Mouse (Mus musculus): Measurements from ENCODE around the gene 5730522E02Rik. TPM values are rescaled to one million over a fixed set of nuclear protein-coding genes. Genes with fewer than 3 reads are reported as not detected.

5730522E02Rik gene
- total RNA-seq, 2 experiments from 2014 or later: 13.9 to 14.0 TPM

DNA sequence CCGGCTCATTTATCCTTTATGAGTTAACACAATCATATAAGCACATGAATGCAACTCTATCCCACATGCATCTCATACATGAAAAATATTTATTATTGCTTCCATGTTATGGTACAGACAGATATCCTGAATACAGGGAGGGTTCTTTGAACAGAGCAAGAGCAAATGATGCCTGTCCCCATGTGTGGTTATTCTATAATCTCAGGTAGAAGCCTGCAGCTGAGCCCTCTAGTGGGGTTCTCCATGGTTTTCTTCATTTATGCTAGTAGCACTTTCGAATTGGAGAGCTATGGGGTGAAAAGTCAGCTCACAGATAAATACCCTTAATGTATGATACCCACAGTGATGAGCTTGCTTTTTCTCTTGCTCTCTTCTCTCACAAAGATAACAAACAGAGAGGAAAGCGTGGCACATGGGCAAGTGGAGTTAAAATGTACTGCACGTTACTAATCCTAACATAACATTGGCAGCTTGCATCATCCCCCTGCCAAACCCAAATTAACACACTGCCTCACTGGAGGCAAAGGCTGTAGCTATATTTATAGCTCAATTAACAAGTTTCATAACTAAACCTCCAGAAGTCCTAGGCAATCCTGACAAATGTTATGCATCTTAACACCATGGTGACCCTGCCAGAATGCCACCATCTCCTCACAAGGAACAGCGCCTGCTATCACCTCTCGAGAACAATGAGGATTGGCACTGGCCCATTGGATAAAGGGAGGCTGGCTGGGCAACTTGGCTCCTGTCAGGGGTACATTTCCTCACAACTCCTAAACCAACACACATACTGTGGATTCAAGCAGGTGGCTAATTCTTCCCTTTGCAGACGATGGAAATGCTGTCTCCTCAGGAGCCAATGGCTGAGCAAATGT is 494.9 kb downstream of the 5730522E02Rik start:
- H3K27ac ChIP-seq: peak overlapping the region; percentile 91
- DNase-seq (ENCODE audit: low spot score in 2 of 2): peak; percentile 64 to 79
- no peak overlapping the region for H3K4me3 ChIP-seq
- TF ChIP-seq CTCF (conservative IDR thresholded peaks at IDR 0.05): peak; percentile 50

DNA sequence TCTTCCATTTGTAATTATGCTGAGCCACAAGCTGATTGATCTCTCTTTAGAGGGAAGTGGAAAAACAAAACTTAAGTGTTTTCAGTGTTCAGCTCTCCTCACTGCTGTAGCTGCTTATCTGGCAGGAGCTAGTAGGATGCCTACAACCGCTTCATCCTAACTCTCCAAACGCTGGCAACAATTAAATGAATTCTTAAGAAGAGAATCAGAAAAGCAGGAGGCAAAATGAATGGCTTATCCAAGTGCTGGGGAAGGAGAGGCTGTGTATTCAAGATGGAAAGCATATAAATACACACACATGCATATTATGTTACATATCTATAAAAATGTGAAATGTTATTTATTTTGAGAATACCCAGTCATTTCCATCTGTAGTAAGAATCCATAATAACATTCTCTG is 500.0 kb downstream of the 5730522E02Rik start:
- Histone ChIP-seq H3K4me3 (no peak overlapping the region), H3K27ac (peak overlapping the region; percentile 59; the same call in 1 of the 2 replicates)
- DNase-seq (ENCODE audit: low spot score in 2 of 2): no peak
- no peak for TF ChIP-seq CTCF (conservative IDR thresholded peaks at IDR 0.05)

DNA sequence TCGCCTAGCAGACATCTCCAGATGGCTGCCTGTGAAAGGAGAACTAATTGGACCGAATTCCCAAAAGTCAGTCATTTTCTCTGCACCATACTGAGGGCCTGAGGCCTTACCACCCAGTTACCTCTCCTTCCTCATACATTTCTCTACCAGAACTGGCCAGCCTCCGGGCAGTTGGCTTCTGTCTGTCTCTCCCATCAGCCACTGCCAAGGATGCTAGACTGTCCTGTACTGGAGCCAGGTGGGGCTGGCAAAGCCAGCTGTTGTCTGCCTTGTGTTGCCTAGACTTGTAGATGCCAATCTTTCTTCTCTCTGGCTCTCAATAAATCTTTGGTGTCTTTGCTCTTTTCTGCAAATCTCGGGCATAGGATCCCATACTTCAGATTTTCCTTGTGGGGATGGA is 500.7 kb downstream of the 5730522E02Rik start:
- Histone ChIP-seq H3K4me3 (no peak overlapping the region), H3K27ac (peak overlapping the region; percentile 59; the same call in 1 of the 2 replicates)
- DNase-seq (ENCODE audit: low spot score in 2 of 2): no peak
- TF ChIP-seq CTCF (conservative IDR thresholded peaks at IDR 0.05): no peak

DNA sequence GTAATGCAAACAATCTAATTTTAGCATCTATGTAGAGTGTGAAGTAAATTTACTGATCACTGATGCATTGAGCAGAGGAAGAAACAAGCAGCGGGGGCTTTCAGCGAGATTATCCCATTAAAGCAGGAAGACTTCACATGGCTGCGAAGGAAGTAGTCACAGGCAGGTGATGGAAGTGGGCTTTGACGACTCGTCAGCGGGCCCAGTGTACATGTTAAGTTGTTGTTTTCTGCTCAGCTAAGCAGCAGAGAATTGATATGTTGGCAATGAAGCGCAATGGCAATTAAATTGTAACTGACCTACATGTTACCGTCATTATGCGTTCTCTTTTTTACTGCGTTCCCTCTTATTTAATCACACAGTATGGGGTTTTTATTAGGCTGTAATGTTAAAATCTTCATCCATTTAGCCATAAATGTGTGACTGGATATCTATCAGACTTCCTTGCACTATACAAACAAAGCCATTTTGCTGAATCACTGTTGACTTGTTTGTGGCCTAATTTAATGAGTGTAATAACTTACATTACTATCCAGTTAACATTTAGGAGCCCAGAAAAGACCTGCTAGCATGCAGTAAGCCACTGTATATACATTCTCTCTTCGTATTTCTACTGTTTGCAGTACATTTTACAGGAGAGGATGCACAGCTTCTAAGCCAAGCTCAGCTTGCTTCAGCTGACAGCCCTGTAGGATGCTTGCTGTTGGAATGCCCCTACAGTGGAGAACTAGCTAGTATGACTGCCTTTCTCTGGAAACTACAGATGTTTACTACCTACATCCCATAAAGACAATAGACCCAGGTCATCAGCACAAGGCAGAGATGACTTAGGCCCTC is 506.0 kb downstream of the 5730522E02Rik start:
- Histone ChIP-seq H3K4me3 (no peak overlapping the region), H3K27ac (peak overlapping the region; percentile 14; the same call in 1 of the 2 replicates)
- no peak for DNase-seq (ENCODE audit: low spot score in 2 of 2)
- no peak for TF ChIP-seq CTCF (conservative IDR thresholded peaks at IDR 0.05)

DNA sequence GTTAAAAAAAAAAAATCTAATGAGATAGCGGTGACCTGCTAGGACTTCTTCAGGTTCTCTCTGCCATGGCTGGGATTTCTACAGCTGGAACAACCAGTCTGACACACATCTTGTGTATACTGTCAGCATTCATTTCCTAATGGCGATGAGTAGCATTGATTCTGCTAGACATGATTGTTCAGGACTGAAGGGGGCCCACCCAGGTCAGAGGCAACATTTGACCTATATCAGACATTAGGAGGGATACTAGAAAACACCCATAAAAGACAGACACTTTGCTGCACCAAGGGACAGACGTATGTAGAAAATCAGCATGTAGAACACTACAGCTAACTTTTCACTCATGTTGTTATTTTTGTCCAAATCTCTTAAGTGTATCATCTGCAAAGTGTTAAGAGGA is 507.8 kb downstream of the 5730522E02Rik start:
- no peak overlapping the region for H3K4me3 ChIP-seq
- TF ChIP-seq CTCF (conservative IDR thresholded peaks at IDR 0.05): no peak
- no peak overlapping the region for H3K27ac ChIP-seq
- DNase-seq (ENCODE audit: low spot score in 2 of 2): no peak

DNA sequence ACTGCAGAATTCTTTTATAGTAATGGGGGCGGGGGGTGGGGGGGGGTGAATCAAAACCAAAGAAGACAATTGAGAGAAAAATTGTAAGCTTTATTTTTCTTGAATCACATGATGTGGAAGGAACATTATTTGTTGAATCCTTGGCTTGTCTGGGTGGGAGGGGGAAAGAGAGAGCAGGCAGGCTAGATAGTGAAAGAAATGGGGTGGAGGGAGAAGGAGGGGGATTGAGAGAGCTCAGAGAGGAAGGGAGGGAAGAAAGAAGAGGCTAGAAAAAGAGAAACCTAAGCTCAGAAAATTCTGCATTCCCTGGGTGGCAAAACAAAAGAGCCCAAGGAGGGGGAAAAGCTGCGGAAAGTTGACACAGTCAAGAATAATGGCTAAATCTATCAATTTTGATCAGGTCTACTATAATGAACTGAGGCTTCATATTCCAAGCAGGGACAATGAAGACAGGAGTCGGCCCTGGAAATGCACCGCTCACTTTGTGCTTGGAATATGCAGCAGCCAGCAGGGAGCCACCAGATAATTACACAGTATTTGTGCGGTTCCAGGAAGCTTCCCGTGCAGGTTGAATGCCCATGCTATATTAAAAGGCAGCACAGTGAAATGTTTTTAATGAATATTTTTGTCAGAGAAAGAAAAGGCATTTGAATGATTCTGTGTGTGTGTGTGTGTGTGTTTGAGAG is 512.9 kb downstream of the 5730522E02Rik start:
- DNase-seq (ENCODE audit: low spot score in 2 of 2): no peak
- no peak for TF ChIP-seq CTCF (conservative IDR thresholded peaks at IDR 0.05)
- 0 out of 2 replicates have a peak overlapping the region, but pooled peaks have one; percentile 18 for H3K4me3 ChIP-seq
- peak overlapping the region; percentile 77 for H3K27ac ChIP-seq

DNA sequence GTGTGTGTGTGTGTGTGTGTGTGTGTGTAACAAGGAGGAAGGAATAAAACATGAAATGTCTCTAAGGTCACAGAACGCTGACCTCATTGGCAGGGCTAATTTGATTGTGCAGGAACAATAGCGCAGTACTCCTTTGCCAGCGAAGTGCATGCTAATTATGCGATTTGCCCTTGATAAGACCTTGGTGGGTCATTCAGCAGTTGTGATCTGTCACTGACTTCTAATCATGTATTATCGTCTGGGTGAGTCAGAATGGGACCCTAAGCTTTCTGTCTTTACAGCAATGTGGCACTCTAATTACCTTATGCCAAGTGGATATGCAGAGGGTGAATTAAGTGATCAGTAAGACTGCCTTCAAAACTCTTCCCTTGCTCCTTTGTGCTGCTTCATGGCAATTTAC is 514.4 kb downstream of the 5730522E02Rik start:
- DNase-seq (ENCODE audit: low spot score in 2 of 2): no peak
- no peak for TF ChIP-seq CTCF (conservative IDR thresholded peaks at IDR 0.05)
- H3K27ac ChIP-seq: no peak overlapping the region

DNA sequence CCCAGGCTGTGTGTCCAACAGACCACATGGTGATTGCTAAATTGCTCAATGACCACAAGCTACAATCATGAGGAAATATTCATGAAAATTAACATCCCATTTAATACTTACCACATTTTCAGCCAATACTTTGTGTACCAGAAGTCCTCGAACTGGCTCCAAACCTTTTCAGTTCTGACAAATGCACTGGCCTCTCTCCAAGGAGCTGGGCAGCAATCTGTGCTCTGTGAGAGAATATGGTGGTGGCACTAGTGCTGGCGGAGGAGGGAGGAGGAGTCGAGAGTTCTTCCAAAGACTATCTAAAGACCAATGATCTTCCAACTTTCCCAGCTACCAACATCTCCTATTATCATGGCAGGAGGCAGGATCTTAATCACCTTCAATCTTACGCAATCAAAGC is 525.8 kb downstream of the 5730522E02Rik start:
- H3K4me3 ChIP-seq: no peak overlapping the region
- peak overlapping the region; percentile 77 for H3K27ac ChIP-seq
- no peak for TF ChIP-seq CTCF (conservative IDR thresholded peaks at IDR 0.05)
- DNase-seq (ENCODE audit: low spot score in 2 of 2): peak; percentile 73 to 76

More for the DNA sequence above, 514.4 kb downstream of the 5730522E02Rik start:
- no peak overlapping the region for H3K4me3 ChIP-seq

DNA sequence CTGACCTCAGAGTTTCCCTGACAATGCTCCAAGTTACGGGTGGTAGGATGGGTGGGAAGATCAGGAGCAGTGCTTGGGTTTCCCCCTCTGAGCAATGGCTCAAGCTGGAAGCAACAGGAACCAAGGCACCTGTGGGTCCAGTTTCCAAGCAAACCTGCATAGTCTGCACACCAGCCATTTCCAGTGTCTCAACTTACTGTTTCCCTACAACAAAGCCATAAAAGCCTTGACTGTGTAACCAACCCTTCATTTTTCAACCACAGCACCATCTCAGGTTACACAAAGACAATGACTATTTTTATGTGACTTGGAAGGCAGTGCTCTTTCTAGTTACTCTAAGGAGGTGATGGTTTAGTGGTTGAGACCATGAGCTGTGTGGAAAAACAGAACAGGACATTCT is 530.7 kb downstream of the 5730522E02Rik start:
- Histone ChIP-seq H3K27ac (no peak overlapping the region), H3K4me3 (no peak overlapping the region)
- DNase-seq (ENCODE audit: low spot score in 2 of 2): no peak
- no peak for TF ChIP-seq CTCF (conservative IDR thresholded peaks at IDR 0.05)

DNA sequence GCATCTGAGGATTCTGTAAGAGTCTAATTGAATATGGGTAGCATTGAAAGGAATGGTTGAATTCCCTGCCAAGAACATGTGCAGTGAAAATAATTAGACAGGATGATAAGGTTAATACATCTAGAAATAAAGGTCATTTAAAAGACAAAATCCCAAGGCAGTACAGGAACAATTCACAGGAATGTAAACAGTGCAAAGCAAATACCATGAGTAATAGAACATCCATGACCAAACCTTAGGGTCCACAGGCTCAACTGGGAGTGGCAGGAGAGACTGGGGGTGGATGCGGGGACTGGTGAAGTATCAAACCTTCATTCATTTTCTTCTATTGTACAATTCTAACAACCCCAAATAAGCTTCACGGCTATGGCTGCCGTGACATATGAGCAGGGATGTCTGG is 536.4 kb downstream of the 5730522E02Rik start:
- no peak overlapping the region for H3K4me3 ChIP-seq
- H3K27ac ChIP-seq: peak overlapping the region; percentile 74
- no peak for TF ChIP-seq CTCF (conservative IDR thresholded peaks at IDR 0.05)
- no peak for DNase-seq (ENCODE audit: low spot score in 2 of 2)

DNA sequence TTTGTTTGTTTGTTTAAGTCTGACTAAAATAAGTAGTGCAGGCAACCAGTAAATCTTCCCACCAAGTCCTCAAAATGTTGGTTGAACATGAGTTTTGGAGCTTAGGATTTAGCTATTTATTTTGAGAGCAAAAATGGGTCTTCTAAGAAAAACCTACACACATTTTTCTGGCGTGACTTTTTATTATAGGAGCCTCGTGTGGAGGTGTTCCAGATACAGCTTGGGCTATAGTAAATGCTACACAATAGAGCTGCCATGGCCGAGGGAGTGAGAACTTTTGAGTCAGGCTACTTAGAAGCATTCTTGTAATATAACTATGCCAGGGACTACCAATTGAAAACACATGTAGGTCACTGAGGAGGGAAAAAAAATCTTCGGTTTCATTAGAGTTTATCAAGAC is 540.5 kb downstream of the 5730522E02Rik start:
- DNase-seq (ENCODE audit: low spot score in 2 of 2): no peak
- no peak overlapping the region for H3K27ac ChIP-seq
- TF ChIP-seq CTCF (conservative IDR thresholded peaks at IDR 0.05): no peak
- no peak overlapping the region for H3K4me3 ChIP-seq

DNA sequence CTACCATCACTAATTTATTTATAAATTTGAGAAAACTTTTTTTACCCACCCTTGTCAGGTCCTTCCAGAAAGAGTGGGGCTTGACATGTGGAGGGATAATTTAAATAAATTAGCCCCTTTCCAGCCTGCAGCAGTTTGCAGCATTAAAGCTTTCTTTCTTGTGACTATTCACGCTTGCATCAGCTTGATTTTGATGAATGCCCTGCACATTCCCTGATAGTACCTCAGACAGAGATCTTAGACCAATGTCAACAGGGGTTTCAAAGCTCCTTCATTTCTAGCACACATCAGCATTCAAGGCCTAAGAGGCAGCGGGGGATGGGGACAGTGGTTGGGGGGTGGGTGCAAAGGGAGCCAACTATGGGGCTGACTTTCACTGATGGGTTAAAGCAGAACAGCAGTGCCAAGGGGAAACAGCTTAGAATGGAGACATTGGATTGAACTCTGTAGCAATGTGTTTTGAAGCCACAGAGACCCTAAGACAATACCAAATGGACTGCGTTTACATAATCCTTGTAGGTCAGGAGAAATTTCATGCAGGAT is 545.9 kb downstream of the 5730522E02Rik start:
- H3K4me3 ChIP-seq: no peak overlapping the region
- DNase-seq (ENCODE audit: low spot score in 2 of 2): no peak
- H3K27ac ChIP-seq: no peak overlapping the region
- TF ChIP-seq CTCF (conservative IDR thresholded peaks at IDR 0.05): no peak
